Mouse (Mus musculus) hindbrain, embryonic 15.5 days (tissue): ENCODE measurements around the gene Mepce. TPM values are rescaled to one million over a fixed set of nuclear protein-coding genes. Genes with fewer than 3 reads are reported as not detected.

Experiments used
- ATAC-seq: fragments of 200-750 bp; cut with Nextera tagmentation; 2 replicates; pipeline ENCODE4 v1.8.0; 2017; ENCODE audit warnings: low read depth, moderate number of reproducible peaks, moderate TSS enrichment; ENCODE audit not compliant: low FRiP score
- H3K27ac ChIP-seq: fragments of 300-500 bp; sonication (generic); replicated peaks from 2 replicates; pipeline ENCODE4 v1.5.1; 2015; ENCODE audit warnings: mild to moderate bottlenecking, inconsistent platforms
- H3K27me3 ChIP-seq: fragments of 300-500 bp; sonication (generic); 2 replicates; pipeline ENCODE4 v1.6.1; 2015; ENCODE audit warnings: control low read depth, inconsistent platforms
- H3K36me3 ChIP-seq: fragments of 300-500 bp; sonication (generic); 2 replicates; pipeline ENCODE4 v1.6.1; 2015; ENCODE audit warnings: control low read depth, inconsistent platforms
- H3K4me1 ChIP-seq: fragments of 300-500 bp; sonication (generic); replicated peaks from 2 replicates; pipeline ENCODE4 v1.6.1; 2015; ENCODE audit warnings: control low read depth, inconsistent platforms
- H3K4me2 ChIP-seq: fragments of 300-500 bp; sonication (generic); 2 replicates; pipeline ENCODE4 v1.6.1; 2015; ENCODE audit warnings: moderate library complexity, mild to moderate bottlenecking, inconsistent platforms
- H3K4me3 ChIP-seq: fragments of 300-500 bp; sonication (generic); 2 replicates; pipeline ENCODE4 v1.5.1; 2015; ENCODE audit warnings: mild to moderate bottlenecking, inconsistent platforms
- H3K9ac ChIP-seq: fragments of 300-500 bp; sonication (generic); 2 replicates; pipeline ENCODE4 v1.6.1; 2015; ENCODE audit warnings: inconsistent platforms
- H3K9me3 ChIP-seq: fragments of 300-500 bp; sonication (generic); 2 replicates; pipeline ENCODE4 v1.6.1; 2016; ENCODE audit warnings: control low read depth, inconsistent platforms
- WGBS: fragments of 180-500 bp; shearing (Covaris S2); methylation state at CpG from one replicate; pipeline ENCODE4 v1.1.7; 2015; 5-methylcytosine and 5-hydroxymethylcytosine counted together
- polyA plus RNA-seq: library from polyadenylated mRNA; unstranded; fragments of >200 nt; fragmentation: Nextera tagmentation; extraction: Ambion mirVana; gene quantifications from 2 replicates; pipeline ENCODE4 v1.2.1, GENCODE M21; 2015

Gene Mepce
- polyA plus RNA-seq, 1 experiment from 2014 or later = 11.0 TPM

DNA sequence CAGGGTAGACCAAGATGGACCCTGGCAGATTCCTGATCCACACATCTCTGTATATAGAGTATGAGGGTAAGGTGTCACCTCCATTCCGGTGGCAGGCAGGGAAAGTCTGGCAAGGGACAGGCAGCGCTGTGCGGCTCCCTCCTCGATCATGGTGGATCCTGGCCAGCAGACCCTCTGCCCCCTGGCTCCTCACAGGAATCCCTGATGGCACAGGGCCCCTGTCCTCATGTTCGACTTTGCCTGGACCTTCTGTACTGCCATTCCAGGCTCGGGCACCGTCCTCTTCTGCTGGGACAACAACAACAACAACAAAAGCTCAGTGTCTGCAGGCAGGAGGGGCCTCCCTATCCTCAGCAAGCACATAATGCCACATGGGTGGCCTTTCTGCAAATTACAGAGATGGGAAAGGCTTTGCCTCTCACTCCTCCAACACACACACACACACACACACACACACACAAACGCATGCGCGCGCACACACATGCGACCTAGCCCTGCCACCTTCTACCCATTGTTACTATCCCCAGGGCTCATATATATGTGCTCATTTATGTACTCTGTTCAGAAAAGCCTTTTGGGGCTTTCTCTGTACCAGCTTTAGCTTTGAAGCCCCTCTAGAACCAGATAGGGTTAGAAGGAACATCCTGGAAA lies 53.7 kb downstream of the Mepce start:
- Histone ChIP-seq H3K9me3 (no peaks in the 10 kb centered on the region), H3K4me3 (peak overlapping the region; percentile 30), H3K36me3 (peaks cover 43% of the 10 kb centered on the region), H3K27ac (peak overlapping the region; percentile 92), H3K27me3 (no peaks in the 10 kb centered on the region), H3K4me2 (peak overlapping the region; percentile 58), H3K4me1 (peaks cover 50% of the 10 kb centered on the region), H3K9ac (peak overlapping the region; percentile 28; the same call in 1 of the 2 replicates)
- ATAC-seq = peak; percentile 65
- WGBS = 15% methylated on average over 12 of the region's 12 CpGs

Other genes starting within 250 kb of the Mepce start
- gene Actl6b, start 234.1 kb downstream of the Mepce start, polyA plus RNA-seq = 251 and 285 TPM in 2 replicates
- 6.1 and 6.4 TPM in 2 replicates for gene Tfr2, start 217.8 kb downstream of the Mepce start, polyA plus RNA-seq
- 59.7 and 73.5 TPM in 2 replicates for gene Mospd3, start 186.6 kb downstream of the Mepce start, polyA plus RNA-seq
- gene Pcolce, start 173.9 kb downstream of the Mepce start, polyA plus RNA-seq = 16.6 and 19.4 TPM in 2 replicates
- gene Fbxo24, start 158.7 kb downstream of the Mepce start, polyA plus RNA-seq = 0.12 and 0.31 TPM in 2 replicates
- 17.2 and 18.2 TPM in 2 replicates for gene Lrch4, start 158.5 kb downstream of the Mepce start, polyA plus RNA-seq
- 7.4 and 9.2 TPM in 2 replicates for gene Gm20605, start 158.5 kb downstream of the Mepce start, polyA plus RNA-seq
- gene Sap25, start 146.3 kb downstream of the Mepce start, polyA plus RNA-seq = 5.5 and 6.1 TPM in 2 replicates
- gene Irs3, start 141.9 kb downstream of the Mepce start, polyA plus RNA-seq = 0.09 and 0.12 TPM in 2 replicates
- gene Agfg2, start 102.9 kb downstream of the Mepce start, polyA plus RNA-seq = 20.2 and 20.3 TPM in 2 replicates
- 44.1 and 48.5 TPM in 2 replicates for gene Nyap1, start 46.0 kb downstream of the Mepce start, polyA plus RNA-seq
- gene Tsc22d4, start 41.9 kb downstream of the Mepce start, polyA plus RNA-seq = 84.5 and 88.6 TPM in 2 replicates
- gene Ppp1r35, start 8.8 kb downstream of the Mepce start, polyA plus RNA-seq = 43.4 and 44.7 TPM in 2 replicates
- 11.9 and 12.8 TPM in 2 replicates for gene Zcwpw1, start 143 bp upstream of the Mepce start, polyA plus RNA-seq
- 0.21 and 0.43 TPM in 2 replicates for gene Pilra, start 48.6 kb upstream of the Mepce start, polyA plus RNA-seq
- gene Pilrb1, start 70.5 kb upstream of the Mepce start, polyA plus RNA-seq = not detected in 2 replicates
- gene Pilrb2, start 84.2 kb upstream of the Mepce start, polyA plus RNA-seq = not detected in 2 replicates
- gene Cyp3a13, start 134.0 kb upstream of the Mepce start, polyA plus RNA-seq = not detected in 2 replicates
- gene Gjc3, start 175.4 kb upstream of the Mepce start, polyA plus RNA-seq = 1.3 and 1.7 TPM in 2 replicates
- not detected in 2 replicates for gene Azgp1, start 193.9 kb upstream of the Mepce start, polyA plus RNA-seq
- not detected in 2 replicates for gene Smok3a, start 233.6 kb upstream of the Mepce start, polyA plus RNA-seq
- not detected in 2 replicates for gene Smok3b, start 233.8 kb upstream of the Mepce start, polyA plus RNA-seq